Mouse (Mus musculus) spleen, adult 2 months (tissue): ENCODE measurements around the gene Edem2.

Experiments used
- CTCF ChIP-seq: fragments of 200-500 bp; IDR thresholded peaks from 2 replicates; pipeline ENCODE4 v1.5.1; 2011; ENCODE audit warnings: mild to moderate bottlenecking, inconsistent platforms; ENCODE audit not compliant: insufficient read depth, insufficient read length, insufficient replicate concordance; ENCODE audit errors: extremely low read depth
- POLR2A ChIP-seq: fragments of 200-500 bp; IDR thresholded peaks from 2 replicates; pipeline ENCODE4 v1.6.1; 2011; ENCODE audit warnings: low read depth, low read length, inconsistent platforms

- TF ChIP-seq POLR2A (no peak), CTCF (no peak)
Observed at GRCm38 (mm10) chr2:155743351-155743750, 14.1 kb upstream of the Edem2 start.
